Mouse (Mus musculus) ovary, postnatal 10 days (tissue): ENCODE measurements around the gene Dnajc4.
"Not testable (repeated sequence)": the region's sequence is repeated elsewhere in the genome, so short reads cannot be mapped to it uniquely, and the experiment has no call there.

ENCODE experiments used
- DNase-seq: peaks from one replicate; pipeline ENCODE4 v3.0.0; 2022; ENCODE audit warnings: low spot score

Gene Dnajc4

GRCm38 (mm10) chr19:6995255-6995991, 3.1 kb upstream of the Dnajc4 start:
- no peak for DNase-seq

- no peak for DNase-seq
These were observed 2.1 kb upstream of the Dnajc4 start for GRCm38 (mm10) chr19:6994489-6994888.

GRCm38 (mm10) chr19:6994002-6994401, 1.6 kb upstream of the Dnajc4 start:
- no peak for DNase-seq

GRCm38 (mm10) chr19:6993011-6993770, 819 bp upstream of the Dnajc4 start:
- no peak for DNase-seq

GRCm38 (mm10) chr19:6991166-6991565, 1.2 kb downstream of the Dnajc4 start:
- not testable (repeated sequence) for DNase-seq

GRCm38 (mm10) chr19:6990712-6991111, 1.7 kb downstream of the Dnajc4 start:
- DNase-seq = no peak

GRCm38 (mm10) chr19:6989251-6989650, 3.1 kb downstream of the Dnajc4 start:
- DNase-seq = no peak

- DNase-seq = no peak
These were observed 4.5 kb downstream of the Dnajc4 start for GRCm38 (mm10) chr19:6987904-6988285.

- no peak for DNase-seq
These were observed 5.1 kb downstream of the Dnajc4 start, which contains the start of gene Vegfb for GRCm38 (mm10) chr19:6987061-6987903. Vegfb (minus strand) TSS chr19:6987651.

GRCm38 (mm10) chr19:6985951-6986708, 6.2 kb downstream of the Dnajc4 start:
- no peak for DNase-seq

- DNase-seq = no peak
These were observed 7.1 kb downstream of the Dnajc4 start for GRCm38 (mm10) chr19:6985300-6985699.

GRCm38 (mm10) chr19:6983621-6984020, 8.8 kb downstream of the Dnajc4 start:
- DNase-seq = no peak

GRCm38 (mm10) chr19:6981465-6981864, 10.9 kb downstream of the Dnajc4 start:
- DNase-seq = no peak

- DNase-seq = peak; percentile 99
These were observed 11.8 kb downstream of the Dnajc4 start, which contains the start of gene Fkbp2 for GRCm38 (mm10) chr19:6980381-6981093. Fkbp2 (minus strand) TSS chr19:6980501.

GRCm38 (mm10) chr19:6979486-6980380, 12.6 kb downstream of the Dnajc4 start:
- peak; percentile 99 for DNase-seq

- DNase-seq = no peak
These were observed 13.3 kb downstream of the Dnajc4 start for GRCm38 (mm10) chr19:6979001-6979479.

GRCm38 (mm10) chr19:6978639-6978974, 13.8 kb downstream of the Dnajc4 start:
- no peak for DNase-seq

GRCm38 (mm10) chr19:6977759-6978638, 14.4 kb downstream of the Dnajc4 start:
- no peak for DNase-seq
